Mouse (Mus musculus) gastrocnemius, postnatal 10 days (tissue): Measurements from ENCODE around the gene Zfp526. TPM values are rescaled to one million over a fixed set of nuclear protein-coding genes. Genes with fewer than 3 reads are reported as not detected.

Experiments used
- DNase-seq: peaks from one replicate; pipeline ENCODE4 v3.0.0; 2021; ENCODE audit warnings: mixed read lengths
- long read RNA-seq, 2 experiments: library from polyadenylated mRNA; stranded (forward); transcript quantifications; one replicate each; pipeline ENCODE4 v2.0.0; 2021
- total RNA-seq, 2 experiments: library from RNA; stranded (reverse); gene quantifications; 2 replicates each; pipeline ENCODE4 v1.2.3; 2021

The Zfp526 gene
- 1 to 10 TPM; 6.2 to 8.5 TPM for total RNA-seq
- long read RNA-seq, experiment 1, partial matches to known transcripts: 0 of 1 reads
- long read RNA-seq, experiment 1, other reads (novel, unspliced or antisense): 1 of 1 reads
- long read RNA-seq, experiment 2: 0 reads

- DNase-seq: peak; percentile 95
Measured at GRCm38 (mm10) chr7:25221102-25221883, at the start of gene Zfp526. Gene Zfp526, plus strand, starts transcription at chr7:25221425.

GRCm38 (mm10) chr7:25172669-25173068 lies 48.6 kb upstream of the Zfp526 start:
- DNase-seq: no peak

- DNase-seq: no peak
Measured at GRCm38 (mm10) chr7:25174343-25174742, 46.9 kb upstream of the Zfp526 start.

- no peak for DNase-seq
Measured at GRCm38 (mm10) chr7:25178317-25178716, 42.9 kb upstream of the Zfp526 start.

- no peak for DNase-seq
Measured at GRCm38 (mm10) chr7:25178787-25179605, 42.2 kb upstream of the Zfp526 start.

- DNase-seq: peak; percentile 69
Measured at GRCm38 (mm10) chr7:25179606-25180161, 41.5 kb upstream of the Zfp526 start, which contains the start of gene Pou2f2. Gene Pou2f2, minus strand, starts transcription at chr7:25179726.

GRCm38 (mm10) chr7:25180512-25180911 lies 40.7 kb upstream of the Zfp526 start:
- DNase-seq: no peak

GRCm38 (mm10) chr7:25181331-25181790 lies 39.9 kb upstream of the Zfp526 start:
- peak; percentile 30 for DNase-seq

GRCm38 (mm10) chr7:25181814-25182213 lies 39.4 kb upstream of the Zfp526 start:
- no peak for DNase-seq

GRCm38 (mm10) chr7:25184091-25184490 lies 37.1 kb upstream of the Zfp526 start:
- DNase-seq: no peak

GRCm38 (mm10) chr7:25187662-25188650 lies 33.3 kb upstream of the Zfp526 start:
- peak; percentile 88 for DNase-seq

- no peak for DNase-seq
Measured at GRCm38 (mm10) chr7:25190806-25191205, 30.4 kb upstream of the Zfp526 start.

- no peak for DNase-seq
Measured at GRCm38 (mm10) chr7:25192110-25192509, 29.1 kb upstream of the Zfp526 start.

GRCm38 (mm10) chr7:25195148-25195547 lies 26.1 kb upstream of the Zfp526 start:
- DNase-seq: no peak

GRCm38 (mm10) chr7:25196107-25196506 lies 25.1 kb upstream of the Zfp526 start:
- no peak for DNase-seq

- DNase-seq: no peak
Measured at GRCm38 (mm10) chr7:25197384-25198018, 23.7 kb upstream of the Zfp526 start.

GRCm38 (mm10) chr7:25203624-25204023 lies 17.6 kb upstream of the Zfp526 start:
- DNase-seq: no peak

- no peak for DNase-seq
Measured at GRCm38 (mm10) chr7:25205355-25206093, 15.7 kb upstream of the Zfp526 start.

GRCm38 (mm10) chr7:25206094-25206830 lies 15.0 kb upstream of the Zfp526 start:
- DNase-seq: no peak
